Mouse (Mus musculus) cerebellum, adult 2 months (tissue): ENCODE measurements around the gene Zbtb21. TPM values are rescaled to one million over a fixed set of nuclear protein-coding genes. Genes with fewer than 3 reads are reported as not detected.

Source experiments
- DNase-seq, 2 experiments: peaks; one replicate each; pipeline ENCODE4 v3.0.0; 2021
- H3K27ac ChIP-seq: fragments of 200-500 bp; 2 replicates; pipeline ENCODE4 v1.5.1; 2012; ENCODE audit warnings: low read length, control low read depth, inconsistent platforms; ENCODE audit not compliant: insufficient read depth
- H3K27me3 ChIP-seq: fragments of 200-500 bp; 2 replicates; pipeline ENCODE4 v1.6.1; 2012; ENCODE audit warnings: inconsistent platforms, mild to moderate bottlenecking, low read length, moderate library complexity; ENCODE audit not compliant: control insufficient read depth, insufficient read depth
- H3K4me1 ChIP-seq: fragments of 200-500 bp; 2 replicates; pipeline ENCODE4 v1.6.1; 2011; ENCODE audit warnings: low read length; ENCODE audit not compliant: control insufficient read depth, insufficient read depth
- H3K4me3 ChIP-seq: fragments of 200-500 bp; replicated peaks from 2 replicates; pipeline ENCODE3; 2011; ENCODE audit warnings: mild to moderate bottlenecking, low read depth, low read length, control low read depth; ENCODE audit not compliant: insufficient read depth
- CTCF ChIP-seq: fragments of 200-500 bp; IDR thresholded peaks from 2 replicates; pipeline ENCODE4 v1.5.1; 2011; ENCODE audit warnings: low read depth, mild to moderate bottlenecking, control low read depth, low read length, moderate library complexity, borderline replicate concordance; ENCODE audit not compliant: insufficient read depth
- POLR2A ChIP-seq: fragments of 200-500 bp; IDR thresholded peaks from 2 replicates; pipeline ENCODE4 v1.6.1; 2011; ENCODE audit warnings: low read length, control low read depth, borderline replicate concordance; ENCODE audit not compliant: insufficient read depth
- WGBS: fragments of 180-500 bp; shearing (Covaris S2); methylation state at CpG from one replicate; pipeline ENCODE4 v1.1.7; 2018; 5-methylcytosine and 5-hydroxymethylcytosine counted together
- polyA plus RNA-seq: library from polyadenylated mRNA; depleted of rRNA; stranded (reverse); fragments of >200 nt; gene quantifications from 2 replicates; pipeline ENCODE4 v1.2.3, GENCODE M21; 2012; rRNA removed

Gene Zbtb21
- polyA plus RNA-seq, 1 experiment: 18.0 TPM

DNA sequence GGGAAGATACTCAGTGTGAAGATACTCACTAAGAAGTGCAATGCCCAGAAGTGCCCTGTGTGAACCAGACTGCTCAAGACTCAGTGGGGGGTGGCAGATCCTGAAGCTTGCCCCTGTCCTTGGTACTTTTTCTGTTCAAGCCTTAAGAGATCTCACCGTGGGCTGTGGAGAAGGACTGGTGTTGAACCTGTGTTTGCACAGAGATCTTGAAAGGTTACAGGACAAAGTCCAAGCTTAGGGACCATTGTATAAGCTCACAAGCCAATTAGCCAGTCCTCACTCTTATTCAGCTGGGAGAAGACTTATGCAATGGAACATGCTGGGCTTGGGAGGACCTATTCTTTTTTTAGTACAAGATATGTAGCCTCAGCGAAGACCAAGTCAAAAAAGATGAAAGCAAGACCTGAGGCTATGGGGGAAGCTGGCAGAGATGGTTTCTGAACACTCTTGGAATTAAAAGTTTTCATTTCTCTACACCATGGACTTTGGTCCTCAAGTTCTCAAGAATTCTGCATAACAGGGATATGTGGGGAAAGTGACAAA, 56.9 kb downstream of the Zbtb21 start:
- H3K27me3 ChIP-seq: no peaks in the 10 kb centered on the region
- 60% methylated on average over 2 of the region's 2 CpGs for whole genome bisulfite sequencing
- H3K4me3 ChIP-seq: no peak overlapping the region
- no peak overlapping the region for H3K27ac ChIP-seq
- TF ChIP-seq CTCF (no peak), POLR2A (no peak)
- DNase-seq: no peak
- H3K4me1 ChIP-seq: peaks cover 5% of the 10 kb centered on the region

DNA sequence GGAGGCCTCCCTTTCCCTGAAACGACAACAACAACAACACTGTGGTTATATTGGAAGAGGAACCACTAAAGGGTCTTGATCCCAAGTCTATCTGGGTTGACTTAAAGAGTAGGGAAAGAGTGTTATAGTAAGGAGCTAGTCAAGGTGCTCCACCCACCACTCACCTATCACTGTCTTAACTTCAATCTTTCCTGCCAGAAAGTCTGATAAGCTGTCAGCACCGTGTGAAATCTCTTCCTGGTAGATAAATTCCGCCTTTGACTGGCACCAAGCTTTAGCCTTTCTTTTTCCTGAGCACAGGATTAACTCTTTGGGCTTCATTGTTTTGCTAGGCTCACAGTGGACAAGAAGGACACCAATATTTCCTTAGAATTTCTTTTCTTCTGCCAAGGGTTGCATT, 58.4 kb downstream of the Zbtb21 start:
- no peak for DNase-seq

DNA sequence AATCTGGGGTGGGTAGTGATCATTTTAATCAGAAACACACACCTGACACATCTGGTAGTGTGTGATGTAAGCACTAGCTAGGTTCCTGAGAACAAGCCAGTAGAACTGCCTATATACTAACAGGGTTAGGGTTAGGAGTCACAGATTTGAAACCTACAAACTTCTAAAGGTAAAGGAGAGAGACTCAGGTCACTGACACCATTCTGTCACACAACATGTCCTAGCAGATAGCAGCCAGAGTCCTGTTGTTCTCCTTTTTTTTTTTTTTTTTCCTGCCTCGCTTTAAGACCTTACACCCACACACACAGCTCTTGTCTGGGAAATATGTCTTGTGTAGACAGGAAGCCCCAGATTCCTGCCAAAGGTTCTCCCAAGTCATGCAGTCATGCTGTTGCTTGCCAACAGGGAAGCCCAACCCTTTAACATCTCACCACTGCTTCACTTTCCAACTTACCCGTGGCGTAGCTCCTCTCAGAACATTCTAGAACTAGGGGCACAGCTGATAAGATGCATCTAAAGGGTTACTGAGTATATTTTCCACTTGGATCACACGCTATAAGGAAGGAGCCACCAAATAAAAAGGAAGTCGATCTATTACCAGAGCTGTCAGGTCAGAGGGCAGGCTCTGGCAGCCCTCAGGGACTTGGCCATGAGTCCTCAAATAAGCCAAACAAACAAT, 64.9 kb downstream of the Zbtb21 start:
- peak in 1 of 2 experiments; percentile 31 for DNase-seq
- TF ChIP-seq CTCF: no peak
- no peak for TF ChIP-seq POLR2A
- 21% methylated on average over 5 of the region's 5 CpGs for WGBS
- H3K27me3 ChIP-seq: no peaks in the 10 kb centered on the region
- no peak overlapping the region for H3K4me3 ChIP-seq
- peaks cover 6% of the 10 kb centered on the region; the same call in 1 of the 2 replicates for H3K4me1 ChIP-seq
- no peak overlapping the region for H3K27ac ChIP-seq

More for the DNA sequence above, 58.4 kb downstream of the Zbtb21 start:
- peaks cover 5% of the 10 kb centered on the region for H3K4me1 ChIP-seq
- TF ChIP-seq POLR2A: no peak
- TF ChIP-seq CTCF: no peak
- WGBS: 88% methylated on average over 3 of the region's 3 CpGs
- no peak overlapping the region for H3K27ac ChIP-seq
- no peaks in the 10 kb centered on the region for H3K27me3 ChIP-seq
- H3K4me3 ChIP-seq: no peak overlapping the region

Other genes starting within 250 kb of the Zbtb21 start
- 0.43 and 0.51 TPM in 2 replicates for gene Ripk4, start 198.8 kb downstream of the Zbtb21 start, polyA plus RNA-seq
- gene Prdm15, start 110.8 kb downstream of the Zbtb21 start, polyA plus RNA-seq: 14.3 and 15.4 TPM in 2 replicates
- 17.3 and 17.6 TPM in 2 replicates for gene C2cd2, start within 50 bp of the Zbtb21 start, polyA plus RNA-seq
- gene B230307C23Rik, start 34.7 kb upstream of the Zbtb21 start, polyA plus RNA-seq: 12.2 and 12.4 TPM in 2 replicates
- gene A630089N07Rik, start 119.8 kb upstream of the Zbtb21 start, polyA plus RNA-seq: 4.8 and 5.3 TPM in 2 replicates